Mouse (Mus musculus) yolk sac, embryonic 10.5 days (tissue): ENCODE results near the gene Rab13.

Experiments
- DNase-seq: peaks from one replicate; pipeline ENCODE4 v3.0.0-alpha.2; 2017; ENCODE audit warnings: low spot score

Rab13 gene

GRCm38 (mm10) chr3:90256731-90257530 lies 43.4 kb downstream of the Rab13 start:
- no peak for DNase-seq

- DNase-seq = peak; percentile 59
These were observed 45.0 kb downstream of the Rab13 start for GRCm38 (mm10) chr3:90258521-90258920.

DNA sequence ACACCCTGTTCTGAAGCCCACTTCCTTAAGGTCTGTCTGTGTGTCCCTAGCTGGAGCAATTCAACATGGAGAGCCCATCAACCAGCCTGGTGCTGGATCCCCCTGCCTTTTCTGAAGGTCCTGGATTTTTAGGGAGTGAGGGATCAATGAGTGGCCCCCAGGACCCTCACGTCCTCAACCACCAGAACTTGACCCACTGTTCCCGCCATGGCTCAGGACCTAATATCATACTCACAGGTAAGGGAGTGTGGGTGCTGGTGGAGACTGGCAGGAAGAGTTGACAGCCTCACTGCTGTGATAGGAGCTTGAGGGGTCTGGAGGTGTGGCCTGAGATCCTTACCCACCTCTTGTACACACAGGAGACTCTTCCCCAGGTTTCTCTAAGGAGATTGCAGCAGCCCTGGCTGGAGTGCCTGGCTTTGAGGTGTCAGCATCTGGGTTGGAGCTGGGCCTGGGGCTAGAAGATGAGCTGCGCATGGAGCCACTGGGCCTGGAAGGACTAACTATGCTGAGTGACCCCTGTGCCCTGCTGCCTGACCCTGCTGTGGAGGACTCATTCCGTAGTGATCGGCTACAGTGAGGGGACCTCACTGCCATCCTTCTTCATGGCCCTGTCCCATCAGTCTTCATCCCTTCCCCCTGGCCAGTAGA lies 49.8 kb downstream of the Rab13 start:
- DNase-seq = no peak

- DNase-seq = no peak
These were observed 51.2 kb downstream of the Rab13 start for GRCm38 (mm10) chr3:90264687-90265033.

GRCm38 (mm10) chr3:90265034-90265931 lies 51.8 kb downstream of the Rab13 start, which contains the start of gene Dennd4b:
Gene Dennd4b (plus strand): TSS chr3:90265185.
- peak; percentile 90 for DNase-seq

- DNase-seq = no peak
These were observed 52.6 kb downstream of the Rab13 start for GRCm38 (mm10) chr3:90265932-90266741.

- no peak for DNase-seq
These were observed 53.6 kb downstream of the Rab13 start for GRCm38 (mm10) chr3:90266901-90267775.

- no peak for DNase-seq
These were observed 54.7 kb downstream of the Rab13 start for GRCm38 (mm10) chr3:90268190-90268589.

- DNase-seq = no peak
These were observed 55.5 kb downstream of the Rab13 start for GRCm38 (mm10) chr3:90268971-90269370.

DNA sequence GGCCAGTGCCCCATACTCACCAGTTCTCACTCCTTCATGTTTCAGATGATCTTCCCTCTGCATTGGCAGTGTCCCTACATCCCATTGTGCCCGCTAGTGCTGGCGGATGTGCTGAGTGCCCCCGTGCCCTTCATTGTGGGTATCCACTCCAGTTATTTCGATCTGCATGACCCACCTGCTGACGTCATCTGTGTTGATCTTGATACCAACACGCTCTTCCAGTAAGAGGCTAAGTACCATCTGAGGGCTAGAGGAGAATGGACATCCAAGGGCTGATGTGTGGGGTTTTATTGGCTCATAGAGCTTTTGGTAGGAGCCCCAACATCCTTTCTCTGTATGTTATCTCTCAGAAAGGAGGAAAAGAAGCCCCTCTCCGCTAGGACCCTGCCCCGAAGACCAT lies 57.3 kb downstream of the Rab13 start:
- DNase-seq = no peak

DNA sequence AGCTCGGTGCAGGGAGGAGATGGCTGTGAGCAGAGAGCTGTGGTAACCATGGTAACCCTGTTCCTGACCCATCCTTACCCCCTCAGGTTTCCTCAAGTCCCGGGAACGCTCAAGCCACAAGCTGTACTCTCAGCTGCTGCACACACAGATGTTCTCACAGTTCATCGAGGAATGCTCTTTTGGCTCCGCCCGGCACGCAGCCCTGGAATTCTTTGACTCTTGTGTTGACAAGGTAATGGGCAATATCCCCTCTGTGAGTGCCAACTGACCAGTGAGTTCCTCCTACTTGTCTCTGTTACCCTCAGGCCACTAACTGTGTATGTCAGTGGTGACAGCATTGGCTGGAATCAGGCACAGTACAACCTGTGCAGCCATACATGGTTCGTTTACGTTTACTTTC lies 58.7 kb downstream of the Rab13 start:
- DNase-seq = no peak

- DNase-seq = no peak
These were observed 60.4 kb downstream of the Rab13 start for GRCm38 (mm10) chr3:90273855-90274254.

DNA sequence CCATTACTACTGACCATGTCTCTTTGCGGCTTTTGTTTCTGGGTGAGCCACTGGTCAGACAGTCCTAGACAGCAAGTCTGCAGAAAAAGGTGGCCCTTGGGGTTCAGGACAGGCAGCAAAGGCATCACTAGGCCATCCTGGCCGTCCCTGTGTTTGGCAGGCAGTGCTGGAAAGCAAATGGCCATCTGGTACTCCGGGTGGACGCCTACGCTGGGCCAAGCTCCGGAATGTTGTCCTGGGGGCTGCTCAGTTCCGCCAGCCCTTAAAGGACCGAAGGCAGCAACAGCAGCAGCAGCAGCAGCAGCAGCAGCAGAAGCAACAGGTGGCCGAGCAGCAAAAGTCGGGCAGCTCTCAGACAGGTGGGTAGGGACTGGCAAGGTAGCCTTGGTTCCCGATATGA lies 61.8 kb downstream of the Rab13 start:
- no peak for DNase-seq
